Mouse (Mus musculus) large intestine, adult 2 months (tissue): ENCODE results near the gene Gm10413. TPM values are rescaled to one million over a fixed set of nuclear protein-coding genes. Genes with fewer than 3 reads are reported as not detected.
"Not testable (repeated sequence)": the region's sequence is repeated elsewhere in the genome, so short reads cannot be mapped to it uniquely, and the experiment has no call there.

Source experiments
- DNase-seq: peaks from one replicate; pipeline ENCODE4 v3.0.0-alpha.2; 2012; ENCODE audit warnings: low read depth, low spot score
- WGBS: fragments of 180-500 bp; shearing (Covaris S2); methylation state at CpG from one replicate; pipeline ENCODE4 v1.1.7; 2018; 5-methylcytosine and 5-hydroxymethylcytosine counted together
- polyA plus RNA-seq: library from polyadenylated mRNA; depleted of rRNA; stranded (reverse); fragments of >200 nt; gene quantifications from 2 replicates; pipeline ENCODE4 v1.2.3, GENCODE M21; 2012; rRNA removed

The Gm10413 gene
- polyA plus RNA-seq = not detected in 2 replicates

DNA sequence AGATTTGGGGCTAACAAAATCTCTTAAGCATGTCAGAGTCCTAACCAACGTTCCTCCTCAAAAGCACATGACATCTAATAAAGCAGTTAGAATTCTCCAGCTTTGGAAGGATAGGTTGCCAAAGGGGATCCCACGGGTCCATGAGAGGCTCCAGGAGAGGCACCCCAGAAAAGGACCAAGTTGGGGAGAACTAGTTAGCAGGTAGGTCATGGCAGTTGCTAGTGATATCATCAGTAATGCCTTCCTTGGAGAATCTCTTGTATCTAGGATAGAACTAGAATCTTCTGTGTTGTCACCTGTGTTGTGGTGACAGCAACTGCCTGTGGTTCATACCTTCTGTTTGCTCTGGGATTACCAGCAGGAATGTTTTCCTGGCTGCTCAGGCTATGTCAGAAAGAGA is at the start of gene Gm10413:
Gm10413 (plus strand) TSS at position 301 of the 400 bp plus-strand sequence.
- WGBS = no CpG with 5 or more reads among the region's 2 CpGs
- DNase-seq = not testable (repeated sequence)

DNA sequence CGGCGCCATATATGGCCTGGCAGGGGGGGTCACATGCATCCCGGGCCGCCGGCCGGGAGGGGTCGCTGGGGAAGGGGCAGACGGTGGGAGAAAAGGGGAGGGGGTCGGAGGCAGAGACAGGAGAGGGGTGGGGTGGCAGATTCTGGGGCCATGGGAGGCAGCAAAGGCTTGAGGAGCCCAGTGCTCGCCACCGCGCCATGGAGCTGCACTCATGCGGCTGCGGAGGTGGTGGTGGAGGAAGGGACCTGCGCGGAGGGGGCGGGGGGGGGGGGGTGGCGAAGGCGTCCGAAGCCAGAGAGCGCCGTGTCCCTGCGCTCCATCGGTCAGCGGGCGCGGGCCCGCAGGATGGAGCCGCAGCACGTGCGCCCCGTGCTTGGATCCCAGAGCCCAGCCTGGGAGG is 17.4 kb downstream of the Gm10413 start, which contains the start of gene Gm10409:
Gm10409 (plus strand) TSS at position 301 of the 400 bp plus-strand sequence.
- WGBS = no CpG with 5 or more reads among the region's 32 CpGs

DNA sequence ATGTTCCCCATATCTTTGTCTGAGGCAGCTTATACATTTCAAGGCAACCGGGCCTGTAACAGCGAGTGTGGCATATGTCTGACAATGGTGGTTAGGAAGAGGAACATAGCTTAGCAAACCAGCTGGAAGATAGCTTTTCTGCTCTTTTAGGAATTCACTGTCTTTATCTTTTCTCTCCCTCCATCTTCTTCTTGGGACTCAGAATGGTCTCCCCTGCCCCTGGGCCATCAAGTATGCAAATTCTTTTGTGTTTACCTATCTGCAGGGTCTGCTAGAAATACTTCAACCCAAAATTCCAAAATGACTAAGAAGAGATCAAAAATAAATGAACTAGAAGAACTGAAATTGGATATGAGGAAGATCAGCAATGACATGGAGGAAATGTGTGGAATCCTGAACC is 32.9 kb downstream of the Gm10413 start, which contains the start of gene Gm3005:
Gm3005 (plus strand) TSS at position 301 of the 400 bp plus-strand sequence.
- no CpG with 5 or more reads among the region's 2 CpGs for WGBS
- DNase-seq = not testable (repeated sequence)

More for the DNA sequence above, 17.4 kb downstream of the Gm10413 start, which contains the start of gene Gm10409:
- DNase-seq = not testable (repeated sequence)

DNA sequence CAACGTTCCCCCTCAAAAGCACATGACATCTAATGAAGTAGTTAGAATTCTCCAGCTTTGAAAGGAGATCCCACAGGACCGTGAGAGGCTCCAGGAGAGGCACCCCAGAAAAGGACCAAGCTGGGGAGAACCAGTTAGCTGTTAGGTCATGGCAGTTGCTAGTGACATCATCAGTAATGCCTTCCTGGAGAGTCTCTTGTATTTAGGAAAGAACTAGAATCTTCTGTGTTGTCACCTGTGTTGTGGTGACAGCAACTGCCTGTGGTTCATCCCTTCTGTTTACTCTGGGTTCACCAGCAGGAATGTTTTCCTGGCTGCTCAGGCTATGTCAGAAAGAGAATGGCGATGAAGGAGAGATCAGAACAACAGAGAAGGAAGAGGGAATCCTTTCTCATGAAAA is 54.2 kb downstream of the Gm10413 start, which contains the start of gene Gm10408:
Gm10408 (plus strand) TSS at position 301 of the 400 bp plus-strand sequence.
- not testable (repeated sequence) for DNase-seq
- WGBS = no CpG with 5 or more reads among the region's 3 CpGs

Other genes starting within 250 kb of the Gm10413 start
- not detected in 2 replicates for gene Gm5795, start 206.8 kb upstream of the Gm10413 start, polyA plus RNA-seq
- gene D830030K20Rik, start 186.6 kb upstream of the Gm10413 start, polyA plus RNA-seq = not detected in 2 replicates
- gene Gm2956, start 62.5 kb upstream of the Gm10413 start, polyA plus RNA-seq = not detected in 2 replicates
- not detected in 2 replicates for gene Gm10409, start 17.5 kb downstream of the Gm10413 start, polyA plus RNA-seq
- gene Gm3005, start 33.0 kb downstream of the Gm10413 start, polyA plus RNA-seq = 0.05 TPM in 1 of 2 replicates, not detected in the other
- not detected in 2 replicates for gene Gm10408, start 54.3 kb downstream of the Gm10413 start, polyA plus RNA-seq
- not detected in 2 replicates for gene Gm3012, start 239.4 kb downstream of the Gm10413 start, polyA plus RNA-seq